Mouse (Mus musculus): ENCODE results near the gene Scml4.

GRCm38 (mm10) chr10:42976577-42976976 is 116.4 kb downstream of the Scml4 start:
- no peak for TF ChIP-seq CTCF (IDR thresholded peaks at IDR 0.05; ENCODE audit: borderline replicate concordance, control insufficient read depth, extremely low read depth, insufficient read depth, low read length, poor library complexity)
- TF ChIP-seq POLR2A (IDR thresholded peaks at IDR 0.05; ENCODE audit: control insufficient read depth, extremely low read depth, insufficient read depth, low read length, poor library complexity) = no peak
